Mouse (Mus musculus) heart, adult 2 months (tissue): ENCODE data around the gene Cdkl2.

Experiments used
- CTCF ChIP-seq: fragments of 200-600 bp; IDR thresholded peaks from 2 replicates; pipeline ENCODE4 v1.8.1; 2022; ENCODE audit warnings: antibody characterized with exemption, mild to moderate bottlenecking, moderate library complexity
- POLR2A ChIP-seq: fragments of 200-500 bp; IDR thresholded peaks from 2 replicates; pipeline ENCODE4 v1.6.1; 2011; ENCODE audit warnings: mild to moderate bottlenecking, low read depth, low read length, control low read depth; ENCODE audit not compliant: insufficient read depth

DNA sequence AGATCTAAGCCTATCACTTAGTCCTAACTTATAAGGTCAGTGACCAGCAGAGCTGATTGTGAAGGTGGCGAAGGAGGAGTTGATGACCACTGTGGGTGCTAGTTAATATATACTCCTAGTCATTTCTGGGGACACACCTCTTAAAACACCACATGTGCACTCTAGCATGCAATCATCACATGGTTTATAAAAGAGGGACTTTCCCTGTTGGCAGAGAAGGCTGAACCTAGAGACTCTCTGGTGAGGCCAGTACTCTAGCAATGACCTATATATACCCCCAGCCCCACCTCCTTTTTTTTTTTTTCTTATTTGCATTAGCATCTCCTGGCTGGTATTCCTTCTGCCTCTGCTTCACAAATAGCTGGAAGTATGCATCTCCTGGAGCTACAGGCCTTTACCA, 82.3 kb downstream of the Cdkl2 start:
- TF ChIP-seq POLR2A: no peak
- TF ChIP-seq CTCF: no peak
